Mouse (Mus musculus) colon, adult 2 months (tissue): ENCODE measurements around the gene Zfp869. TPM values are rescaled to one million over a fixed set of nuclear protein-coding genes. Genes with fewer than 3 reads are reported as not detected.

Experiments used
- polyA plus RNA-seq: library from polyadenylated mRNA; depleted of rRNA; stranded (reverse); fragments of >200 nt; gene quantifications from 2 replicates; pipeline ENCODE4 v1.2.3, GENCODE M21; 2012; rRNA removed

The Zfp869 gene
- 0.57 and 1.5 TPM in 2 replicates for polyA plus RNA-seq

GRCm38 (mm10) chr8:69710624-69711023, at the start of gene Zfp869:
TSS of gene Zfp869 (minus strand) at chr8:69710724.

GRCm38 (mm10) chr8:69749544-69750454, 39.3 kb upstream of the Zfp869 start, which contains the start of gene Zfp963:
TSS of gene Zfp963 (minus strand) at chr8:69749970.

Other genes with a start within 250 kb of the Zfp869 start
- not detected in 2 replicates for gene Gm7697, start 187.7 kb downstream of the Zfp869 start, polyA plus RNA-seq
- 2.2 and 3.1 TPM in 2 replicates for gene Zfp868, start 85.2 kb downstream of the Zfp869 start, polyA plus RNA-seq
- gene Zfp964, start 56.2 kb downstream of the Zfp869 start, polyA plus RNA-seq: 0.31 and 0.55 TPM in 2 replicates
- 1.5 and 2.0 TPM in 2 replicates for gene Zfp963, start 39.2 kb upstream of the Zfp869 start, polyA plus RNA-seq
- gene Gm20422, start 64.2 kb upstream of the Zfp869 start, polyA plus RNA-seq: 1.3 TPM in 1 of 2 replicates, not detected in the other
- gene Atp13a1, start 80.4 kb upstream of the Zfp869 start, polyA plus RNA-seq: 106 and 109 TPM in 2 replicates
- gene Zfp866, start 80.5 kb upstream of the Zfp869 start, polyA plus RNA-seq: 5.6 and 5.8 TPM in 2 replicates
- gene Gmip, start 98.0 kb upstream of the Zfp869 start, polyA plus RNA-seq: 48.5 and 52.0 TPM in 2 replicates
- 1.9 and 2.2 TPM in 2 replicates for gene Lpar2, start 111.7 kb upstream of the Zfp869 start, polyA plus RNA-seq
- gene Pbx4, start 121.8 kb upstream of the Zfp869 start, polyA plus RNA-seq: 1.6 and 2.9 TPM in 2 replicates
- 0.09 and 0.23 TPM in 2 replicates for gene Cilp2, start 177.0 kb upstream of the Zfp869 start, polyA plus RNA-seq
- 2.8 and 4.3 TPM in 2 replicates for gene Tssk6, start 191.5 kb upstream of the Zfp869 start, polyA plus RNA-seq
- 148 and 213 TPM in 2 replicates for gene Ndufa13, start 191.8 kb upstream of the Zfp869 start, polyA plus RNA-seq
- gene Yjefn3, start 192.0 kb upstream of the Zfp869 start, polyA plus RNA-seq: 3.3 and 6.2 TPM in 2 replicates